Mouse (Mus musculus) forebrain, embryonic 16.5 days (tissue): ENCODE results near the gene Pon2. TPM values are rescaled to one million over a fixed set of nuclear protein-coding genes. Genes with fewer than 3 reads are reported as not detected.

Experiments used
- ATAC-seq: fragments of 200-750 bp; cut with Nextera tagmentation; 2 replicates; pipeline ENCODE4 v1.8.0; 2017; ENCODE audit warnings: mild to moderate bottlenecking, moderate library complexity
- H3K27ac ChIP-seq: fragments of 300-500 bp; sonication (generic); 2 replicates; pipeline ENCODE4 v1.5.1; 2014; ENCODE audit warnings: low read length, control low read depth
- H3K27me3 ChIP-seq: fragments of 300-500 bp; sonication (generic); replicated peaks from 2 replicates; pipeline ENCODE4 v1.6.1; 2014; ENCODE audit warnings: low read length; ENCODE audit not compliant: control insufficient read depth, insufficient read depth
- H3K36me3 ChIP-seq: fragments of 300-500 bp; sonication (generic); 2 replicates; pipeline ENCODE4 v1.6.1; 2014; ENCODE audit not compliant: control insufficient read depth, insufficient read depth
- H3K4me1 ChIP-seq: fragments of 300-500 bp; sonication (generic); replicated peaks from 2 replicates; pipeline ENCODE4 v1.6.1; 2014; ENCODE audit warnings: low read length; ENCODE audit not compliant: control insufficient read depth, insufficient read depth
- H3K4me2 ChIP-seq: fragments of 300-500 bp; sonication (generic); 2 replicates; pipeline ENCODE4 v1.6.1; 2014; ENCODE audit warnings: mild to moderate bottlenecking, low read length, control low read depth
- H3K4me3 ChIP-seq: fragments of 300-500 bp; sonication (generic); replicated peaks from 2 replicates; pipeline ENCODE4 v1.5.1; 2014; ENCODE audit warnings: mild to moderate bottlenecking, low read length, control low read depth
- H3K9ac ChIP-seq: fragments of 300-500 bp; sonication (generic); replicated peaks from 2 replicates; pipeline ENCODE4 v1.6.1; 2014; ENCODE audit warnings: low read depth, low read length, control low read depth
- H3K9me3 ChIP-seq: fragments of 300-500 bp; sonication (generic); 2 replicates; pipeline ENCODE4 v1.6.1; 2016; ENCODE audit warnings: low read length; ENCODE audit not compliant: control insufficient read depth
- WGBS: fragments of 180-500 bp; shearing (Covaris S2); extraction: QIAGEN DNeasy Blood & Tissue Kit; methylation state at CpG from one replicate; pipeline ENCODE4 v1.1.7; 2014; 5-methylcytosine and 5-hydroxymethylcytosine counted together
- polyA plus RNA-seq: library from polyadenylated mRNA; unstranded; fragments of >200 nt; fragmentation: Nextera tagmentation; extraction: Ambion mirVana; gene quantifications from 2 replicates; pipeline ENCODE4 v1.2.1, GENCODE M21; 2015

The Pon2 gene
- polyA plus RNA-seq, 1 experiment from 2014 or later, result 22.1 TPM

DNA sequence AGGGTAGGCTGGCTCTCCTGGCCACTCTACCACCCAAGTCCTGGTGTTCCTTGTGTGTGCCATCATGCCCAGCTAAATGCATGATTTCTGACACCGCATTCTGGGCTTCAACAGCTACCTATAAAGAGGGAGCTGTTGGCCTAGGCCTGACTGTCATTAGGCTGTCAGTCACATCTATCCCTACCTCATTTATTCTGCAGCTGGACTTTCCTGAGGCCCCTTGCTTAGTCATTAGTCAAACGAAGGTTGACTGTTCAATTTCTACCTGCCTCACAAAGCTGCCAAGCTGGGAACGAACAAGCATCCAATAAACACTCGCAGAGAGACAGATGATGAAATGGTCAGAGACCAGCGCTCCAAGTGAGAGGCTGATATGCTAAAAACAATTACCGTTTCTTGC, 28.6 kb downstream of the Pon2 start:
- 65% methylated on average over 6 of the region's 6 CpGs for WGBS
- no peak for ATAC-seq
- Histone ChIP-seq H3K27ac (no peak overlapping the region), H3K36me3 (no peaks in the 10 kb centered on the region), H3K9me3 (no peaks in the 10 kb centered on the region), H3K4me2 (no peak overlapping the region), H3K4me3 (no peak overlapping the region), H3K9ac (no peak overlapping the region), H3K27me3 (no peaks in the 10 kb centered on the region), H3K4me1 (no peaks in the 10 kb centered on the region)

DNA sequence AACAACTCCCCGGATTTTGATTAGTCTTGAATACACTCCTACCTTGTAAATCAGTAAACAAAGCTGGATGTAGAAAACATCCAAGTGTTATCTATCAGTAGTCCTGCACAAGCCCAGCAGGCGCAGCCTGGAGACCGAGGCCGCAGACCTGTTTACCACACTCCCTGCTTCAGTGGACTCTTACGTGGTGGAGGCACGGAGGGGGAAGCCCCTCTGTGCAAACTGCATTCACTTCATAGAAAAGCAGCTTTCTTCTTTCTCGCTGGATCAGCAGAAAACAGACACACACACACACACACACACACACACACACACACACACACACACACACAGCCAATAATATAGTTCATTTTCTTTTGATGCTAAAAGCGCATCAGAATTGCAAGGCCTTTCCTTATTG, 33.5 kb downstream of the Pon2 start:
- ATAC-seq, result no peak
- no peaks in the 10 kb centered on the region for H3K4me1 ChIP-seq
- no peak overlapping the region for H3K27ac ChIP-seq
- no peaks in the 10 kb centered on the region for H3K36me3 ChIP-seq
- no peaks in the 10 kb centered on the region for H3K27me3 ChIP-seq
- no peaks in the 10 kb centered on the region for H3K9me3 ChIP-seq
- 65% methylated on average over 8 of the region's 8 CpGs for WGBS
- no peak overlapping the region for H3K9ac ChIP-seq
- no peak overlapping the region for H3K4me2 ChIP-seq
- H3K4me3 ChIP-seq, result no peak overlapping the region

GRCm38 (mm10) chr6:5263250-5263999, 34.8 kb downstream of the Pon2 start:
- Histone ChIP-seq H3K36me3 (no peaks in the 10 kb centered on the region), H3K9me3 (no peaks in the 10 kb centered on the region), H3K27me3 (no peaks in the 10 kb centered on the region), H3K9ac (no peak overlapping the region), H3K27ac (no peak overlapping the region), H3K4me3 (no peak overlapping the region), H3K4me2 (no peak overlapping the region), H3K4me1 (no peaks in the 10 kb centered on the region)
- no peak for ATAC-seq
- 82% methylated on average over 8 of the region's 8 CpGs for WGBS

DNA sequence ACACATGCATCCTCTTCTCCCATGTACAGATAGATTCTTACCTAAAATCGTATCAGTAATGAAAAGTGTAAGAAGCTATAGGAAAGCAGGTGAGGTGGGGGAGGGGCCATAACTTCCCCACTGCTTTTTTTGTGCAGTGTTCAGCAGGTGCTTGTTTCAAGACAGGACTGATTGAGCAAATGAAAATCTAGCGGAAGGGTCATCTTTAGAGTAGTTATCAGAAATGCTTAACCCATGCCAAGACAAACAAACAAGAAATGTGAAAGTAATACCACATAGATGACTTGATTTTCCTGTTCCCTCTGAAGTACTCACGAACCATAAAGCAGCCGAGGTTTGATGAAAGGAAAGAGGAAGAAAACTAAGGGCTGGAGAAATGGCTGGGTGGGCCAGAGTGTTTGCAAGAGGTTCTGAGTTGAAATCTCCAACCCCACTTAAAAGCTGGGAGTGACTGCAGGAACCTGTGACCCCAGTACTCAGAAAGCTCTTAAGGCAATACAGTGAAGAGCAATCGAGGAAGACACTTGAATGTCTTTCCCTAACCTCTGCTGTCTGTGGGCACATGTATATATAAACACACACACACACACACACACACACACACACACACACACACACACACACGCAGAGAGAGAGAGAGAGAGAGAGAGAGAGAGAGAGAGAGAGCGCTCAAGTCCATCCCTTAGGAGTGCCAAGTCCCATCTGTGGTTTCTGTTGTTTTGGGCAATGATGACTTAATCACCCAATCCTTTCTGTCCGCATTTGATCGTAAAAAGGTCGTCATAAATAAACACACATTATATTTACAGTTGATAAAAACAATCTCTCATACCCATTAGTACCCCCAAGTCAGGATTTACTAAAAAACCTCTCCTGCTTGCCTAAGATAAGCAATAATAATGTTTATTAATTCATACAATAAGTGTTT, 35.7 kb downstream of the Pon2 start:
- Histone ChIP-seq H3K9me3 (no peaks in the 10 kb centered on the region), H3K27me3 (no peaks in the 10 kb centered on the region), H3K4me1 (no peaks in the 10 kb centered on the region), H3K4me2 (no peak overlapping the region), H3K4me3 (no peak overlapping the region), H3K27ac (no peak overlapping the region), H3K36me3 (no peaks in the 10 kb centered on the region), H3K9ac (no peak overlapping the region)
- ATAC-seq, result no peak
- 86% methylated on average over 9 of the region's 10 CpGs for WGBS

GRCm38 (mm10) chr6:5255722-5256451, 42.4 kb downstream of the Pon2 start, which contains the start of gene Pon3:
Gene Pon3 (minus strand): TSS chr6:5256286.
- Histone ChIP-seq H3K9ac (peak within 1 kb of the TSS; percentile 37; the same call in 1 of the 2 replicates), H3K9me3 (no peaks in the 10 kb centered on the region), H3K4me1 (peaks cover 9% of the 10 kb centered on the region), H3K4me3 (peak within 1 kb of the TSS; percentile 19), H3K27ac (no peak within 1 kb of the TSS; the same call in 1 of the 2 replicates), H3K4me2 (peak within 1 kb of the TSS; percentile 48), H3K27me3 (no peaks in the 10 kb centered on the region), H3K36me3 (no peaks in the 10 kb centered on the region)
- WGBS, result 17% methylated on average over 16 of the region's 16 CpGs
- peak; percentile 77 for ATAC-seq

DNA sequence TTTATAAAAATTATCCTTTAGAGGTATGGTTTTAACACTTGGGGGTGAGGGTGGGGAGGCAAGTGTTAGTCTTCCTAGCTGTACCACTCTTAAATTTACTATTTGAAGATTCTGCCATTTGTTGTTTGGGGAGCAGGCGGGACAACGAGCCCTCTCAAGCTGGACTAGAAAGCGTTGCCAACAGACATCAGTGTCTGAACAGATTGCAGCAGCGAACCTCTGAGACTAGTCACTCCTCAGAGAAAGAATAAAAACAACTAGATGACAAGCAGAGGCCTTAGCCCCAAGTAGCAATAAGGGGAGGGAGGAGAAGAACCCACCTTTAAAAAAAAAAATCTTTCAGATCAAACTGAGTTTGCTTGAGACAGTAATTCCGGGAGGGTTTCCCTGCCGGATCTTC, 43.0 kb downstream of the Pon2 start:
- no peak overlapping the region; the same call in 1 of the 2 replicates for H3K27ac ChIP-seq
- 49% methylated on average over 6 of the region's 6 CpGs for WGBS
- H3K4me2 ChIP-seq, result peak overlapping the region; percentile 48; the same call in 1 of the 2 replicates
- H3K9ac ChIP-seq, result no peak overlapping the region
- no peaks in the 10 kb centered on the region for H3K27me3 ChIP-seq
- H3K4me1 ChIP-seq, result peaks cover 9% of the 10 kb centered on the region
- H3K9me3 ChIP-seq, result no peaks in the 10 kb centered on the region
- no peak overlapping the region for H3K4me3 ChIP-seq
- peak; percentile 57; the same call in 1 of the 2 replicates for ATAC-seq
- no peaks in the 10 kb centered on the region for H3K36me3 ChIP-seq

DNA sequence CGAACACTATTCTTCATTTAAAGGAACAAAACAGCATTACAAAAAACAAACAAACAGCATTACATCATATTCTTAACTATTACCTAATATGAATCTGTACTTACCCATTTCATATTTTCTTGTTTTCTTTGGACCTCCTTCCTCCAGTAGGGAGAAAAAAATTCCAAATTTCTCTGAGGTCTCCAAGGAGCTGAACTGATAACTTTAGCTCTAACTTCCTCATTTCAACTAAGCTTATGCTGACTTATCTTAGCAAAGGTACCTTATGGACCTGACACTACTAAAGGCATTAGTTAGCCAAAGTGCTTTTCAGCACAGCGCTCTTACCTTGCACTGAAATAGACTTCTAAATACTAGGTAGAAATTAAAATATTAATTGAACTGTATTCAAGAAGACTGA, 43.4 kb downstream of the Pon2 start:
- 94% methylated on average over 2 of the region's 2 CpGs for WGBS
- H3K27me3 ChIP-seq, result no peaks in the 10 kb centered on the region
- H3K27ac ChIP-seq, result no peak overlapping the region
- no peak overlapping the region for H3K4me3 ChIP-seq
- H3K9me3 ChIP-seq, result no peaks in the 10 kb centered on the region
- peaks cover 9% of the 10 kb centered on the region for H3K4me1 ChIP-seq
- no peaks in the 10 kb centered on the region for H3K36me3 ChIP-seq
- no peak for ATAC-seq
- no peak overlapping the region for H3K4me2 ChIP-seq
- H3K9ac ChIP-seq, result no peak overlapping the region

GRCm38 (mm10) chr6:5245926-5246325, 52.3 kb downstream of the Pon2 start:
- Histone ChIP-seq H3K27ac (no peak overlapping the region), H3K9ac (no peak overlapping the region), H3K4me2 (no peak overlapping the region), H3K4me3 (no peak overlapping the region), H3K36me3 (no peaks in the 10 kb centered on the region), H3K9me3 (no peaks in the 10 kb centered on the region), H3K4me1 (no peaks in the 10 kb centered on the region), H3K27me3 (no peaks in the 10 kb centered on the region)
- ATAC-seq, result no peak
- 89% methylated on average over 6 of the region's 6 CpGs for WGBS

DNA sequence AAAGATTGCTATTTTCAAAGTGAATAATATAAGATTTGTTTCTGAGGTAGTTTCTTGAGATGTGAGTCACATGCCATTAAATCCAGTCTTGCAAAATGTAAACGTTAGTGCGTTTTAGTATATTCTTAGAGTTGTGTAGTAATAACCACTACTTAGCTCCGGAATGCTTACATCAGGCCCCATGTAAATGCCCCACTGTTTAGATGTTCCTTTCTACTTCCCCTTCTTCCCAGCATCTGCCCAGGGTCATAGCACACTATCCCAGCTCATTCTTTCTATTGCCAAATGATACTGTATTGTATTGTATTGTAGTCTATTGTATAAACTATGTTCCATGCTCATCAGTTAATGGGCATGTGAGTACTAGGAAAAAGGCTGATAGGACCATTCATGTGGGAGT, 59.5 kb downstream of the Pon2 start:
- H3K9me3 ChIP-seq, result no peaks in the 10 kb centered on the region
- ATAC-seq, result no peak
- H3K4me3 ChIP-seq, result no peak overlapping the region

More for the DNA sequence above, 59.5 kb downstream of the Pon2 start:
- Histone ChIP-seq H3K9ac (no peak overlapping the region), H3K4me1 (no peaks in the 10 kb centered on the region), H3K4me2 (no peak overlapping the region), H3K27ac (no peak overlapping the region), H3K36me3 (no peaks in the 10 kb centered on the region), H3K27me3 (no peaks in the 10 kb centered on the region)
- WGBS, result 92% methylated on average over 3 of the region's 3 CpGs
